Mouse (Mus musculus) frontal cortex, postnatal 36 days (tissue): ENCODE data around the gene Gm49366.
"Not testable (repeated sequence)": the region's sequence is repeated elsewhere in the genome, so short reads cannot be mapped to it uniquely, and the experiment has no call there.

Experiments
- DNase-seq, 2 experiments: peaks; one replicate each; pipeline ENCODE4 v3.0.0; 2022; ENCODE audit warnings: low spot score in 2 of 2

Gene Gm49366

DNA sequence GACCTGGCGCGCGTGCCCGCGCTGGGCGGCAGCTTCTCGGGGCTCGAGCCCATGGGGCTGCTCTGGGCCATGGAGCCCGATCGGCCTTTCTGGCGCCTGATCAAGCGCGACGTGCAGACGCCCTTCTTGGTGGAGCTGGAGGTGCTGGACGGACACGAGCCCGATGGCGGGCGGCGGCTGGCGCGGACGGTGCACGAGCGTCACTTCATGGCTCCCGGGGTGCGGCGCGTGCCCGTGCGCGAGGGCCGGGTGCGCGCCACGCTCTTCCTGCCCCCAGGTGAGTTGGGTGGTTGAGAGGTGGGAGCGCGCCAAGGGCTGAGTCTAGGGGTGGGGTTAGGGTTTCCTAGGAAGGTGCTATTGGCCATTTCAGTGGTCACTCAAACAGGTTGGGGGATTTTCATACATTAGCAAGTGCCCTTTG, at the start of gene Gm49366:
TSS of gene Gm49366 (plus strand) at position 245 of the 421 bp plus-strand sequence.
- DNase-seq = peak; percentile 40 to 43

DNA sequence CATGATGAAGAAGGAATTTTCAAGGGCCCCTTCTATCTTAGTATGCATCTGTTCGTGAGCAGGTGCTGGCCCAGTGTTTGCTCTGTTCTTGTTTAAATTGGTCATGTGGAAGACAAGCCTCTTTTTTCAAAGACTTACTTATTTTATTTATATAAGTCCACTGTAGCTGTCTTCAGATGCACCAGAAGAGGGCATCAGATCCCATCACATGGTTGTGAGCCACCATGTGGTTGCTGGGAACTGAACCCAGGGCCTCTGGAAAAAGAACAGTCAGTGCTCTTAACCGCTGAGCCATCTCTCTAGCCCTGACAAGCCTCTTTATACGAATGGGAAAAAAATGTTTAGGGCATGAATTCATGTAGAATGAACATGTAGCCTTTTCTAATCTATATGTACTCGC, 49.4 kb upstream of the Gm49366 start:
- no peak for DNase-seq

DNA sequence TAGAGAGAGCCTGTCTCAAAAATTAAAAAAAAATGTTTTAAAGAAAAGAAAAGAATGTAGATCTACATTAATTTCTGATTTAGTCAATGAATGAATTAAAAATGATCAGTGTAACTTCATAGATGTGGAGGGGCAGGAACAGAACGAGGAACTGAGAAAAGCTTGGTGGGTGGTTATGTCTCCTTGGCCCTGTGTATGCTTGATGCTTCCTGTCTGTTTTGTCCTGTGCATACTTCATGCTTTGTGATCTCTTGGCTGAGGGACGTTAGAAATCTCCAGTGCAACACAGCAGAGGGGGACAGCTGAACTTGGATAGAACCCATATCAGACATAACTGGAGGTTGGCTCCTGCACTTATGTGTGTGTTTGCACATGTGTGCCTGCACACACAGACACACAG, 41.5 kb upstream of the Gm49366 start:
- DNase-seq = no peak

DNA sequence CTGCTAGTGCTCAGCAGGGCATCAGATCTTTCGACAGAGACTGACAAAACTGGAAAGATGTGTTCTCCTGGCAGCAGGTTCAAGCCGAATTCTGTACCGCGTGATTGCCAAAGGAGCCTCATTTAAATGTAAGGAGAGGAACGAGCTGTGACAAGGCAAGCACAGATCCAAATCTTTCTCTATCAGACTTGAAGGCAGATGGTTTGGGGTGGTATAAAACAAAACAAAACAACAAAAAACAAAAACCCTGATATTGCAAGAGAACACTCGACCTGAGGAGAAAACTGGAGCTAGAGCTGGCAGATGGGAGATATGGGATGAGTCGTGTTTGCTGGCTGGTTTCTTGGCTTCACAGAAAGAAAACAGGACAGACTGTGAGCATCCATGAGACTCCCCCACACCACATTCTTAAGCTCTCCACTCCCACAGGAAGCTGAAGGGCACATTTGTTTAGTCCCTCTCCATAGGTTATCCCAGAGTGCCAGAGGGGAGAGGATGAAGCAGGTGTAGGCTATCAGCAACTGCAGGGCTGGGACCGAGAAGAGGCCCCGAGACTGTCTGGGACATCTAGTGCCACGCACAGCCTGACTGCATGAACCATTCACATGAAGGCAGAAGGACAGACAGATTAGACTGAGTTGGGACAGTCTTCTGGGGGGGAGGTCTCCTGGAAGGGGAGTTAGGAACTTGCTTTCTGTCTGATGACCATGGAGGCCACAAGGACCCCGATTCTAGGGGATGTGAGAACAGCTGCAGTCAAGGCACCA, 40.2 kb upstream of the Gm49366 start:
- peak; percentile 25 to 31 for DNase-seq

DNA sequence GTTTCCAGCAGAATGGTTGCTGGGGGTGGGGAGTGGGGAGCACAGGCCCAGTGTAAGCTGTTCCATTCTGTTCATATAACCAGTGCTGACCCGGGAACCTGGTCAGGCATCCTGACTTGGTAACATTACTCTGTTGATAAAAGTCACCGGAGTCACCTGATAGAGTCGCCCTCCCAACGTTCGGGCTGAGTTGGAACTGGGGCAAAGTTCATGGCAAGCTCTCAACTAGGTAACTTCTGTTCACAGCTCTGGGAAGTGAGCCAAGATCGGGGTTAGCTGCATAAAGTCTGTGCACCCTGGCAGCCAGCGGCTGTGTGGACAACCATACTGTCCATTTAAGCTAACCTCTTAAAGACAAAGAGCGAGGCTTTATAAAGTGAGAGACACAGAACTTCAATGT, 39.5 kb upstream of the Gm49366 start:
- DNase-seq = not testable (repeated sequence)

DNA sequence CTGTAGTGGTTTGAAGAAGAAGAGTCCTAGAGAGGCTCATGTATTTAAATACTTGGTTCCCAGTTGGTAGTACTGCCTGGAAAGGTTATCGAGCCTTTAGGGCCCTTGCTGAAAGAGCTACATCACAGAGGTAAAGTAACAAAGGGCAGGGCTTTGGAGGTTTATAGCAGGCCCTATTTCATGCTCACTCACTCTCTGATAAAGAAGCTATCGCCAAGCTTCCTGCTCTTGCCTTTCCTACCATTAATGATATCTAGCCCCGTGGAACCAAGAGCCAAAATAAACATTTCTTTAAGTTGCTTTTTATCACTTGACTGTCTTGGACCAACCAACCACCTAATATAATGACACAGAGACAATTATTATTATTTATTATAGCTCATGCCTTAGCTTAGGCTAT, 38.3 kb upstream of the Gm49366 start:
- no peak for DNase-seq

DNA sequence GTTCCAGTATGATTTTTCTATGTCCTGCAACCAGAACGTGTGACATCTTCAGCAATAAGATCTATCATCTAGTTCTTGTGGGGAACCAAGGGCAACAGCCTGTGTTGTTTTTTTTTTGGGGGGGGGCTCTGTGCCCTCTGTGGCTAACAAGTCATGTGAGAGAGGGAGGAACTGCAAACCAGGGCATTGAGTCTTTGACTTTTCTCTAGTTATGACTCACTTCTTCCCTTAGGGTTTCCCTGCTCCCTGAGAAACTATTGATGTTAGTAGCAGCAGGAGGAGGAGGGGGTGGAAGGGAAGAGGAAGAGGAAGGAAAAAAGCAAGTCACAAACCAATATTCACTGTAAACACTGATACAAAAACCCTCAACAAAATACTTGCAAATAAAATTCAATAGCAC, 34.9 kb upstream of the Gm49366 start:
- DNase-seq = no peak

DNA sequence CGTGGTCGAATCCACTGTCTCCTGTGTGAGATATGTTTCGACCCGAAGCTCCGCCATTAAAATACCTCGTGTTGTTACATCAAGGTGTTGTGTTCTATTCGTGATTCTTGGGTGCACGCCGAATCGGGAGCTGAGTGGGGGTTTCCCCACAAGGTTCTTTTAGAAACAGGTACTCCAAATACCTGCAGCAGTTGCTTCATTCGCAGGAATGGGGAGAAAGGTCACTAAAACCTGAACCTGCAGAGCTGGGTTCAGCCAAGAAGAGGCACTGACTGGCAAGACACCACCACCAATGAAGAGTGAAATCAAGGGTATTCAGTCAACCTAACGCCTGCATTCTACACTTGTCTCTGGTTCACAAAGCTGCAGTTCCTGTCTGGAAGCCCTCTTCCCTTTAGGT, 30.5 kb upstream of the Gm49366 start:
- no peak for DNase-seq

DNA sequence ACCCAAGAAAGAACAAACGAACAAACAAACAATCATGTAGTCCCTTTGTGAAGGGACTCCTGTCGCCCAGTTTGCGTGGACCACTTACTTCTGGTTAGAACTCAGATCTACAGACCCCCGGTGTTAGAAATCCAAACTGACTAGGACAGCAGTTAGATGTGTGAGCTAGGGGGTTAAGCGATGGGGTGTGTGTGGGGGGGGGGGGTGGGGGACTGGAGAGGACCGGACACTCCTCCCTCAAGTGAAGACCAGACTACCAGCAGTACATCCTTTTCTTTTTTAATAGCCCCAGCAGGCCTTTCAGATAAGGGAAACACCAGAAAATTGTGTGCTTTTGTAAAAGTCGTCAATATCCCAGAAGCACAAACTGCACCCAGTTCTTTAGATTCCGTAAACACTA, 30.0 kb upstream of the Gm49366 start:
- no peak for DNase-seq

DNA sequence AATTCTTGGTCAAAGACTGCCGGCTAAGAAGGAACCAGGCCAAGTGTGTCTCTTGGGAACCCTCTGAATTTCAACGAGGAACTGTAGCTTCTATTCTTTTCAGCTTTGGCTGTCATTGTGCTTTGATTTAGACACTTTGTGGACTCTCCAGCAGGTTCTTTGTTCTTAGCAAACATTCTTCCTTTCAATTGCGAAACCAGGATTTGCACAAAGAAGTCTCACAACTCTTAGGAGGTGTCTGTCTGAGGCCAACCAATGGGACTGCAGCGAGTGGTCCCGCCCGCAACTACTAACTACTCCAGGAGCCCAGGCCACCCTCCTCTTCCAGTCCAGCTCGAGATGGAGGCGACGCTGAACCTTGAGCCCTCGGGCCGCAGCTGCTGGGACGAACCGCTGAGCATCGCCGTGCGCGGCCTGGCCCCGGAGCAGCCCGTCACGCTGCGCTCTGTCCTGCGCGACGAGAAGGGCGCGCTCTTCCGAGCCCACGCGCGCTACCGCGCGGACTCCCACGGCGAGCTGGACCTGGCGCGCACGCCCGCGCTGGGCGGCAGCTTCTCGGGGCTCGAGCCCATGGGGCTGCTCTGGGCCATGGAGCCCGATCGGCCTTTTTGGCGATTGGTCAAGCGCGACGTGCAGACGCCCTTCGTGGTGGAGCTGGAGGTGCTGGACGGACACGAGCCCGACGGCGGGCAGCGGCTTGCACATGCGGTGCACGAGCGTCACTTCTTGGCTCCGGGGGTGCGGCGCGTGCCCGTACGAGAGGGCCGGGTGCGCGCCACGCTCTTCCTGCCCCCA, 29.4 kb upstream of the Gm49366 start, which contains the start of gene Acot1:
TSS of gene Acot1 (plus strand) at position 320 of the 795 bp plus-strand sequence.
- peak; percentile 42 to 64 for DNase-seq

DNA sequence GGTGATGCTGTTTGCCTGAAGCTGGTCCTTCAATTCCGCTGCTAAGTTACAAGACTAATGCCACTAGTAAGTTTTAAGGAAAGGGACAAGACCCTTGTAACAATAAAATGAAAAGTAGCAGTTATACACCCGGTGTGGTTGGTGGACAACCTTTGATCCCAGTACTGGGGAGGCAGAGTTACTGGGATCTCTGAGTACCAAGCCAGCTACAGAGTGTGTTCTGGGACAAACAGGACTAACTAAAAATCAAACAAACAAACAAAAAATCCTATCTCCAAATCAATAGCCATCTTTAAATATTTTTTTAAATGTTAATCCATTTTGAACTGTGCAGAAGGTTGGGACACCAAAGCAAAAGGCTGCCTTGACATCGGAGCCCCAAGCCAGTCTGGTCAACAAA, 28.5 kb upstream of the Gm49366 start:
- DNase-seq = no peak

DNA sequence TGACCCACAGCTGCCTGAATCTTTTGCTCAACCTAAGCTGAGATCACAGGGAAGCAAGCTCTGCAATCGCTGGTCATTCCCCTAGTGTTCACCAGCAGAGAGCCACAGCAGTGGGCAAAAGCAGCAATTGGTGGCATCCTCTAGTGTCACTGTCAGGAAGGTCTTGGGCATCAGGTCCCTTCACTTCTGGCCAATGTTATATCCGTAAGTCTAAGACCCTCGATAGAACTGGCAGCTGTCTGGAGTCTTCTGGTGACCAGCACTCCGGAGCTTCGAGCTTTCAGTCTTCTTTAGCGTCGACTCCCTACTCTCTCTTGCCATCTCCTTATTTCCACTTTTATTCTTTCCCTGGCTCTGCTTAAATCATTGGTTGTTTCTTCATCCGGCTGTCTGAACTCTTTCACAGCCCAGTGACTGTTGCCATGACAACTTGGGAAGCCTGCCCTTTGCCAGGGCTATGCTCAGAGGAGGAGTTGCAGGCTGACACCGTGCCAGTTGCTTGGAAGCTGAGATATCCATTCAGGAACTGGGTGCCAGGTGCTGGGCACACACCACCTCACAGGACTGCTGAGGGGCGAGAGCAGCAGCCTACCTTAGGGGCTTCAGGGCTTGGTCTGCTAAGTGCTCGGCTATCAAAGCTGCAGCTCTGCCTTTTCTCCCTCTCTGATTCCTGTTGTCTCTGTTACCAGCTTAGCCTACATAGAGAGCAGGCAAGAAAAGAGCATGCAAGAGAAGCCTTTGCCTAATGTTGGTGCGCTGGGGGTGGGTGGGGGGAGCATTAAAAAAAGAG, 27.3 kb upstream of the Gm49366 start:
- DNase-seq = peak; percentile 54 to 64

DNA sequence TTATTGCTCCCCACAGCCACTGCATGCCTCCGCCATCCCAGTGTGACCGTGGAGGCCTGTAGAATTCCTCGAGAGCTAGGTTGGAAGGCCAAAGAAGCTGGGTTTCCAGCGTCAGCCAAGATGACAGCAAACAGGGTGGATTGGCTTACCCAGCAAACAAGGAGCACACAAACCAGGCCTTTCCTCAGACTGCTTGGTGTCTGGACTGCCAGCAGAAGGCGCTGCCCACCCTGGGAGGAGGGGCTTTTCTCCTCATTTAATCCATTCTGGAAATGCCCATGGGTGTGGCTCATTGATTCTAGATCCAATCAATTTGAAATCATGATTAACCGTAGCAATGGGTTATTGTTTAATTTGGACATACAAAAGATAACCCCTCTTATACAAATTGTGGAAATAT, 25.6 kb upstream of the Gm49366 start:
- DNase-seq = no peak

DNA sequence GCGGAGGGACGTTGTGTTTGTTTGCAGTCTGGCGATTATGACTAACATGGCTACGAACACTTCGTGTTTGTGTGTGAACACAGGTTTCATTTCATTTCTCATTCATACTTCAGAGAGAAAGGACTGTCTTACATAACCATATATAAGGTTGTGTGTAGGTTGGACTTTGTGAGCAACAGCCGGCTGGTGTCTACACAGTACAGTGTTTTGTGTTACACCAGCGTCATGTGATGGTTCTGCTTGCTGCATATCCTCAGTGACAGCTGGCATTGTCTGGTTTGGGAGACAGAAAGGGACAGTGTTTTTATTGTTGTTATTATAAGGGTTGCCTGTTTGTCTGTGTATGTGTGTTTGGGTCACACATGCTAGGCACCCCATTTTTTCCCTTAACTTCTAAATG, 25.0 kb upstream of the Gm49366 start:
- peak; percentile 30 to 40 for DNase-seq

DNA sequence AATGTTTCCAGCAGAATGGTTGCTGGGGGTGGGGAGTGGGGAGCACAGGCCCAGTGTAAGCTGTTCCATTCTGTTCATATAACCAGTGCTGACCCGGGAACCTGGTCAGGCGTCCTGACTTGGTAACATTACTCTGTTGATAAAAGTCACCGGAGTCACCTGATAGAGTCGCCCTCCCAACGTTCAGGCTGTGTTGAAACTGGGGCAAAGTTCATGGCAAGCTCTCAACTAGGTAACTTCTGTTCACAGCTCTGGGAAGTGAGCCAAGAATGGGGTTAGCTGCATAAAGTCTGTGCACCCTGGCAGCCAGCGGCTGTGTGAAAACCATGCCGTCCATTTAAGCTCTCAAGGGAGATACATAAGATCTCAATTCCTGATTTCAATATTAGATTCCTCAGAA, 18.2 kb upstream of the Gm49366 start:
- not testable (repeated sequence) for DNase-seq

DNA sequence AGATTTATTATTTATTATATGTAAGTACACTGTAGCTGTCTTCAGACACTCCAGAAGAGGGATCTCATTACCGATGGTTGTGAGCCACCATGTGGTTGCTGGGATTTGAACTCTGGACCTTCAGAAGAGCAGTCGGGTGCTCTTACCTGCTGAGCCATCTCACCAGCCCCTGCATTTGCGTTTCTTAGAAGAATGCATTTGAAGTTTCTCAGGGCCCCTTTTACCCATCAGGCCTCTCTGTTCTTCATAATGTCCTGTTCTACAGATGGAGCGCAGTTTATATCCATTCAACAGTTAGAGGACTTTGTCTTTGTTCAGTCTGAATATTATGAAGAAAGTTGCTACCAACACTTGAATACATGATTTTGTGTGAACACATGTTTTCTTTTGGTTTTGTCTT, 16.5 kb upstream of the Gm49366 start:
- not testable (repeated sequence) for DNase-seq

DNA sequence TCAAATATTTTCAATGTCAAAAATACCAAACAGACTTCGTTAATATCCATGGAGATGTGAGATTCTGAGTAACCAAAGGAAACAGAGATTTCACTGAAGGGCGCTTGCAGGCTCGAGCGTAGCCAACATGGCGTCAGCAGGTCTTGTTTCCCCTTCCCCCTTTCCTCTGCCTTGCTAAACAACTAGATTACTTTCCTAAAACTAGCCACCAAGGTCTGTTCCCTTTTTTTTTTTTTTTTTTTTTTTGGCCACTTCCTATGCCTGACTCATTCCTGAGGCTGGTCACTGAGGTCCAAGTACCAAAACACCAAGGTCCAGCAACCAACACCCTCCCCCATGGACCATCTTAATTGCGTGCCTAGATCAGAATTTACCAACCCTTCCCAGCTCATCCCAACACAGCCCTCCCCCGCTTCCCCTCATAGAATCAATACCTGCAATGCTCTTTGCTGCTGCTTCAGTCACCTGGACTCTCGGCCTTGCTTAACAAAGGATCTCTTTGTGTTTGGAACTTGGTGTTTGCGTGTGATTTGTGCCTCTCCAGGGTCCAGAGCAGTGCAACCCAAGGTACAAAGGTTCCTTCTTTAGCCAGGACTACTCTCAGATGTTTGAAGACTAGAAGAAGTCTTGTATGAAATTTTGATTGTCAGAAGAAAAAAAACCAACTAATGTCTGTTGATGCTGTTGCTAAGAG, 15.5 kb upstream of the Gm49366 start:
- DNase-seq = no peak

DNA sequence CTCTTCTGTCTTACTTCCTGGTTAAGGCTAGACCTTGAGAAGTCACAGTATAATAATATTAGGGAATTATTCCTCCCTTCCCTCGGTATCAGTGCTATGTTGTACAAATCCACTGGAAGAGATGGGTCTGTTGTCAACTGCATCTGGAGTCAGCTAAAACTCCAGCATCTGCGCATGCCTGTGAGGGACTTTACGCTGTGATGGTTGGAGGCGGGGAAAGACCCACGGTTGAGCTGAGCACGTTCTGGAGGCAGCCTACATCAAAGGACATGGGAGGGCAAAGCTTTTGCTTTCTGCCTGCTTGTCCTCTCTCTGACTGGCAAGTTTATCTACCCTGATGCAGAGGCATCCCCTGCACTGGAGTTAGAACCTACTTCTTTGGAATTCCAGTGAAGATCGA, 12.8 kb upstream of the Gm49366 start:
- DNase-seq = no peak

DNA sequence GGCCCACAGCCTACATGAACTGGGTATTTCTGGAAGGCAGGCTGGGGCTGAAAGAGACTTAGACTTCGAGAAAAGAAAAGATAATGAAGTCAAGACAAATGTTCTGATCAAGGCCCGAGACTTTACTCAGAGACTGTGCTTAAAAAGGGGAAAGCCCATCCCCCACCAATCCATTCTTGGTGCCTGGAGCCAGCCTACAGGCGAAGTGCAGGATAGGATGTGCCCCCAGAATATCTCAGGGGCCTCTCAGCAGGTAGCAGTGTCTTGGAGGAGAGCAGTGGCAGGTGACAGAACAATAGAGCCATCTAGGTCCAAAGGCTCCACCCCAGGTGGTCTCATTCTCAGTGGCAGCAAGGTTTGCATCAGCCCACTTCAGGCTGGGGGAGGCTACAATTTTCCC, 10.4 kb upstream of the Gm49366 start:
- DNase-seq = not testable (repeated sequence)

DNA sequence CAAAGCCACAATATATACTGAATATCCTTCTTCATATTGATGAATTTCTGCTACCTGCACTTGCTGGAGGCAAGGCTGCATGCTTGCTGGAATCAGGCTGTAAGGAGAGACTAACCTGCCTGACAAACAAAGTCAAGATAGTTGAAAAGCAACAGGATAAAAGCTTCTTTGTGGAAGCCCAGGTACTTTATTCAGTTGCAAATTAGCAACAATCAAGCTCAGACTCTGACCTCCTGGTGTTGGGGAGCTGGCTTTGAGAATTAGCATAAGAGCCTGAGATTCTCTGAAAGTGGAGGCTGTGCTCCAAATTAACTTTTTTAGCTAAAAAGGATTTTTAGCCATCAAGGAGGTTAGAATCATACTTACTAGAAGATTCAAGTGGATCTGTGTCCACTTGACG, 9.7 kb upstream of the Gm49366 start:
- not testable (repeated sequence) for DNase-seq

DNA sequence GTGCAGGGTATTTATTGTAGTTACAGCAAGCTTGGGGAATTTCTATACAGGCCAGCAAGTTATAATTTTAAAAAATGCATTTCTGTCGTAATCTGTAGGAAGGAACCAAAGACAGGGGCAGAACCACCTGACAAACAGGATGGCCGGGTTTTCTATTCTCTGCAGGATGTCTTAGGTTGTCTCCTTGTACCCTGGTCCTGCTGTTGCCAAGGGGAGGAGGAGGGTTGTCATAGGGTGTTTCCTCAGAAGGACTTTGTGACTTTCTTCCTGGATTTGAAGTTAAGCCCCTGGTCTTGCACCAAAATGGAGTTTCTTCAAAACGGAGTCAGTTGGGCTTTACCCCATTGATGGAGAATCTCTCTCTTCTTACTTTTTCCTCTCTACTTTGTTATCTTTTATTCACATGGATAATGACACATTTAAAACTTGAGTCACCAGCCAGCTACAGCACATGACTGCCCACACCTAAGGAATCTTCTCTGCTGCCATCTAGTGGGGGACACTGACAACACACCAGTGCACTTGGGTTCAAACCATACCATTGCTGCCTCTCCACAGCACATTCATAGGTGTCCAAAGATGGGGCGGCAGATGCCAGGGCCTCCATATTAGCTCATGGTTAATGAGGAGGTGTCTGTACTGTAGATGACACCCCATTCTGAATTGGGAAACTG, 7.9 kb upstream of the Gm49366 start:
- peak; percentile 77 to 84 for DNase-seq
